Mouse (Mus musculus) lung, postnatal 25 days (tissue): ENCODE data around the gene Arg2.
"Not testable (repeated sequence)": the region's sequence is repeated elsewhere in the genome, so short reads cannot be mapped to it uniquely, and the experiment has no call there.

ENCODE experiments used
- DNase-seq: peaks from one replicate; pipeline ENCODE4 v3.0.0; 2022; ENCODE audit warnings: low spot score

Arg2 gene

GRCm38 (mm10) chr12:79171269-79171995 lies 40.9 kb downstream of the Arg2 start:
- DNase-seq: no peak

- peak; percentile 94 for DNase-seq
Observed at GRCm38 (mm10) chr12:79172019-79172941, 41.7 kb downstream of the Arg2 start, which contains the start of gene Vti1b. Gene Vti1b (minus strand): TSS chr12:79172667.

GRCm38 (mm10) chr12:79173721-79174120 lies 43.1 kb downstream of the Arg2 start:
- DNase-seq: no peak

GRCm38 (mm10) chr12:79175998-79176397 lies 45.4 kb downstream of the Arg2 start:
- no peak for DNase-seq

GRCm38 (mm10) chr12:79185160-79185559 lies 54.6 kb downstream of the Arg2 start:
- not testable (repeated sequence) for DNase-seq

GRCm38 (mm10) chr12:79190931-79191673 lies 60.5 kb downstream of the Arg2 start:
- peak; percentile 75 for DNase-seq

- DNase-seq: peak; percentile 74
Observed at GRCm38 (mm10) chr12:79191701-79192100, 61.1 kb downstream of the Arg2 start.

GRCm38 (mm10) chr12:79192193-79192592 lies 61.6 kb downstream of the Arg2 start, which contains the start of gene Rdh11:
Gene Rdh11 (minus strand): TSS chr12:79192293.
- DNase-seq: no peak

- DNase-seq: peak; percentile 65
Observed at GRCm38 (mm10) chr12:79193441-79193840, 62.9 kb downstream of the Arg2 start.

GRCm38 (mm10) chr12:79197105-79197504 lies 66.5 kb downstream of the Arg2 start:
- no peak for DNase-seq

- DNase-seq: no peak
Observed at GRCm38 (mm10) chr12:79201882-79202281, 71.3 kb downstream of the Arg2 start.
